Mouse (Mus musculus): ENCODE results near the gene Zfp768.
"Not testable (repeated sequence)": the region's sequence is repeated elsewhere in the genome, so short reads cannot be mapped to it uniquely, and the experiment has no call there.

Zfp768 gene

GRCm38 (mm10) chr7:127345512-127346325, at the start of gene Zfp768:
Gene Zfp768, minus strand, starts transcription at chr7:127345589.
- peak; percentile 94 for DNase-seq

GRCm38 (mm10) chr7:127393944-127394333, 48.5 kb upstream of the Zfp768 start:
- DNase-seq, result no peak

GRCm38 (mm10) chr7:127393157-127393943, 48.0 kb upstream of the Zfp768 start, which contains the start of gene E430018J23Rik:
Gene E430018J23Rik, minus strand, starts transcription at chr7:127393629.
- peak; percentile 100 for DNase-seq

- DNase-seq, result no peak
These were observed 46.9 kb upstream of the Zfp768 start for GRCm38 (mm10) chr7:127392251-127392824.

GRCm38 (mm10) chr7:127391538-127391937, 46.1 kb upstream of the Zfp768 start:
- DNase-seq, result no peak

GRCm38 (mm10) chr7:127390306-127390705, 44.9 kb upstream of the Zfp768 start:
- DNase-seq, result no peak

- DNase-seq, result not testable (repeated sequence)
These were observed 42.8 kb upstream of the Zfp768 start for GRCm38 (mm10) chr7:127388201-127388600.

GRCm38 (mm10) chr7:127386641-127387392, 41.4 kb upstream of the Zfp768 start, which contains the start of gene 9130019O22Rik:
Gene 9130019O22Rik, minus strand, starts transcription at chr7:127387166.
- DNase-seq, result peak; percentile 97

GRCm38 (mm10) chr7:127385560-127385959, 40.2 kb upstream of the Zfp768 start:
- not testable (repeated sequence) for DNase-seq

GRCm38 (mm10) chr7:127378310-127378921, 33.0 kb upstream of the Zfp768 start:
- no peak for DNase-seq

GRCm38 (mm10) chr7:127375271-127376245, 30.2 kb upstream of the Zfp768 start, which contains the start of gene Zfp747:
Gene Zfp747, minus strand, starts transcription at chr7:127376050.
- DNase-seq, result peak; percentile 98

GRCm38 (mm10) chr7:127371870-127372269, 26.5 kb upstream of the Zfp768 start:
- not testable (repeated sequence) for DNase-seq

- DNase-seq, result no peak
These were observed 25.8 kb upstream of the Zfp768 start for GRCm38 (mm10) chr7:127371213-127371612.

GRCm38 (mm10) chr7:127366249-127366648, 20.9 kb upstream of the Zfp768 start:
- no peak for DNase-seq

- DNase-seq, result peak; percentile 78
These were observed 18.8 kb upstream of the Zfp768 start for GRCm38 (mm10) chr7:127364166-127364565.

- peak; percentile 77 for DNase-seq
These were observed 18.1 kb upstream of the Zfp768 start for GRCm38 (mm10) chr7:127363475-127363921.

GRCm38 (mm10) chr7:127362418-127362817, 17.0 kb upstream of the Zfp768 start:
- peak; percentile 81 for DNase-seq

GRCm38 (mm10) chr7:127361449-127361848, 16.1 kb upstream of the Zfp768 start:
- DNase-seq, result peak; percentile 53

- no peak for DNase-seq
These were observed 14.9 kb upstream of the Zfp768 start for GRCm38 (mm10) chr7:127360265-127360664.

- DNase-seq, result no peak
These were observed 13.1 kb upstream of the Zfp768 start for GRCm38 (mm10) chr7:127358472-127358871.

- DNase-seq, result no peak
These were observed 12.5 kb upstream of the Zfp768 start for GRCm38 (mm10) chr7:127357871-127358270.

Data from cerebellum, adult 9-10 months (tissue).